Mouse (Mus musculus) hindbrain, embryonic 10.5 days (tissue): ENCODE results near the gene Mrps24. TPM values are rescaled to one million over a fixed set of nuclear protein-coding genes. Genes with fewer than 3 reads are reported as not detected.

Experiments
- DNase-seq: peaks from one replicate; pipeline ENCODE4 v3.0.0-alpha.2; 2017; ENCODE audit warnings: low spot score
- H3K27ac ChIP-seq: fragments of 300-500 bp; sonication (generic); 2 replicates; pipeline ENCODE4 v1.5.1; 2016; ENCODE audit warnings: mild to moderate bottlenecking, moderate library complexity
- H3K27me3 ChIP-seq: fragments of 300-500 bp; sonication (generic); 2 replicates; pipeline ENCODE4 v1.6.1; 2016; ENCODE audit warnings: mild to moderate bottlenecking; ENCODE audit not compliant: poor library complexity, insufficient read depth, severe bottlenecking
- H3K36me3 ChIP-seq: fragments of 300-500 bp; sonication (generic); 2 replicates; pipeline ENCODE4 v1.6.1; 2016; ENCODE audit warnings: mild to moderate bottlenecking, moderate library complexity
- H3K4me1 ChIP-seq: fragments of 300-500 bp; sonication (generic); replicated peaks from 2 replicates; pipeline ENCODE4 v1.6.1; 2016; ENCODE audit warnings: mild to moderate bottlenecking
- H3K4me3 ChIP-seq: fragments of 300-500 bp; sonication (generic); 2 replicates; pipeline ENCODE4 v1.5.1; 2016; ENCODE audit warnings: mild to moderate bottlenecking, moderate library complexity
- H3K9me3 ChIP-seq: fragments of 300-500 bp; sonication (generic); 2 replicates; pipeline ENCODE4 v1.6.1; 2016; ENCODE audit warnings: mild to moderate bottlenecking, moderate library complexity
- WGBS: fragments of 180-500 bp; shearing (Covaris S2); methylation state at CpG from one replicate; pipeline ENCODE4 v1.1.7; 2016; 5-methylcytosine and 5-hydroxymethylcytosine counted together
- polyA plus RNA-seq: library from polyadenylated mRNA; unstranded; fragments of >200 nt; fragmentation: Nextera tagmentation; extraction: Ambion mirVana; gene quantifications from 2 replicates; pipeline ENCODE4 v1.2.1, GENCODE M21; 2016

Gene Mrps24
- polyA plus RNA-seq, result 144 and 183 TPM in 2 replicates

- no peaks in the 10 kb centered on the region for H3K4me1 ChIP-seq
- 80% methylated on average over 14 of the region's 14 CpGs for WGBS
Observed at GRCm38 (mm10) chr11:5715630-5716105, at the start of gene Mrps24. Gene Mrps24, minus strand, starts transcription at chr11:5715680.

GRCm38 (mm10) chr11:5762633-5762982, 47.1 kb upstream of the Mrps24 start:
- H3K27me3 ChIP-seq, result no peaks in the 10 kb centered on the region
- peaks cover 17% of the 10 kb centered on the region for H3K4me1 ChIP-seq
- DNase-seq, result no peak
- H3K36me3 ChIP-seq, result peaks cover 3% of the 10 kb centered on the region
- H3K9me3 ChIP-seq, result no peaks in the 10 kb centered on the region
- WGBS, result 23% methylated on average over 6 of the region's 6 CpGs
- H3K27ac ChIP-seq, result peak overlapping the region; percentile 97
- peak overlapping the region; percentile 80 for H3K4me3 ChIP-seq

More at GRCm38 (mm10) chr11:5715630-5716105, at the start of gene Mrps24:
- H3K36me3 ChIP-seq, result peaks cover 45% of the 10 kb centered on the region
- no peaks in the 10 kb centered on the region for H3K9me3 ChIP-seq
- no peak for DNase-seq
- no peak within 1 kb of the TSS for H3K27ac ChIP-seq
- no peak within 1 kb of the TSS for H3K4me3 ChIP-seq
- H3K27me3 ChIP-seq, result no peaks in the 10 kb centered on the region

- Histone ChIP-seq H3K27ac (peak within 1 kb of the TSS; percentile 97), H3K36me3 (peaks cover 8% of the 10 kb centered on the region), H3K9me3 (no peaks in the 10 kb centered on the region), H3K4me3 (peak within 1 kb of the TSS; percentile 80), H3K4me1 (peaks cover 17% of the 10 kb centered on the region), H3K27me3 (no peaks in the 10 kb centered on the region)
- DNase-seq, result peak; percentile 98
- under 1% methylated on average over 68 of the region's 68 CpGs for WGBS
Observed at GRCm38 (mm10) chr11:5761820-5762632, 46.5 kb upstream of the Mrps24 start, which contains the start of gene Urgcp. Gene Urgcp, minus strand, starts transcription at chr11:5762376.

- no peak for DNase-seq
- H3K27me3 ChIP-seq, result no peaks in the 10 kb centered on the region
- no peak overlapping the region for H3K4me3 ChIP-seq
- 90% methylated on average over 2 of the region's 2 CpGs for WGBS
- H3K4me1 ChIP-seq, result no peaks in the 10 kb centered on the region
- peaks cover 33% of the 10 kb centered on the region for H3K36me3 ChIP-seq
- H3K27ac ChIP-seq, result no peak overlapping the region
- peaks cover 14% of the 10 kb centered on the region; the same call in 1 of the 2 replicates for H3K9me3 ChIP-seq
Observed at GRCm38 (mm10) chr11:5753755-5754154, 38.3 kb upstream of the Mrps24 start.

- WGBS, result 82% methylated on average over 2 of the region's 2 CpGs
- no peak for DNase-seq
- peaks cover 15% of the 10 kb centered on the region for H3K4me1 ChIP-seq
- H3K27me3 ChIP-seq, result 0 out of 2 replicates have a peak, but pooled peaks cover 3% of the 10 kb centered on the region
- H3K36me3 ChIP-seq, result no peaks in the 10 kb centered on the region
- H3K9me3 ChIP-seq, result 0 out of 2 replicates have a peak, but pooled peaks cover 6% of the 10 kb centered on the region
- no peak overlapping the region for H3K4me3 ChIP-seq
- H3K27ac ChIP-seq, result no peak overlapping the region
Observed at GRCm38 (mm10) chr11:5744951-5745350, 29.5 kb upstream of the Mrps24 start.

GRCm38 (mm10) chr11:5742106-5742505, 26.6 kb upstream of the Mrps24 start:
- H3K4me3 ChIP-seq, result no peak overlapping the region
- H3K27me3 ChIP-seq, result 0 out of 2 replicates have a peak, but pooled peaks cover 3% of the 10 kb centered on the region
- H3K27ac ChIP-seq, result no peak overlapping the region
- no peak for DNase-seq
- peaks cover 23% of the 10 kb centered on the region for H3K4me1 ChIP-seq
- H3K9me3 ChIP-seq, result 0 out of 2 replicates have a peak, but pooled peaks cover 3% of the 10 kb centered on the region
- WGBS, result 76% methylated on average over 7 of the region's 7 CpGs
- H3K36me3 ChIP-seq, result no peaks in the 10 kb centered on the region

GRCm38 (mm10) chr11:5740965-5741627, 25.6 kb upstream of the Mrps24 start:
- WGBS, result under 1% methylated on average over 45 of the region's 50 CpGs
- 0 out of 2 replicates have a peak, but pooled peaks cover 3% of the 10 kb centered on the region for H3K27me3 ChIP-seq
- no peaks in the 10 kb centered on the region for H3K36me3 ChIP-seq
- H3K4me3 ChIP-seq, result peak overlapping the region; percentile 82
- 0 out of 2 replicates have a peak, but pooled peaks cover 3% of the 10 kb centered on the region for H3K9me3 ChIP-seq
- peak; percentile 61 for DNase-seq
- H3K27ac ChIP-seq, result peak overlapping the region; percentile 92
- H3K4me1 ChIP-seq, result peaks cover 23% of the 10 kb centered on the region

- no peak for DNase-seq
- Histone ChIP-seq H3K27ac (peak overlapping the region; percentile 92), H3K9me3 (0 out of 2 replicates have a peak, but pooled peaks cover 3% of the 10 kb centered on the region), H3K4me1 (peaks cover 23% of the 10 kb centered on the region), H3K27me3 (0 out of 2 replicates have a peak, but pooled peaks cover 3% of the 10 kb centered on the region), H3K36me3 (no peaks in the 10 kb centered on the region), H3K4me3 (peak overlapping the region; percentile 82)
- WGBS, result 2% methylated on average over 26 of the region's 26 CpGs
Observed at GRCm38 (mm10) chr11:5740599-5740964, 25.1 kb upstream of the Mrps24 start.

- Histone ChIP-seq H3K9me3 (0 out of 2 replicates have a peak, but pooled peaks cover 3% of the 10 kb centered on the region), H3K27ac (no peak overlapping the region), H3K36me3 (no peaks in the 10 kb centered on the region), H3K4me1 (peaks cover 23% of the 10 kb centered on the region), H3K4me3 (peak overlapping the region; percentile 82; the same call in 1 of the 2 replicates), H3K27me3 (0 out of 2 replicates have a peak, but pooled peaks cover 3% of the 10 kb centered on the region)
- 77% methylated on average over 3 of the region's 3 CpGs for WGBS
- no peak for DNase-seq
Observed at GRCm38 (mm10) chr11:5739846-5740245, 24.4 kb upstream of the Mrps24 start.

GRCm38 (mm10) chr11:5738888-5739632, 23.6 kb upstream of the Mrps24 start:
- no peak for DNase-seq

GRCm38 (mm10) chr11:5737137-5737536, 21.7 kb upstream of the Mrps24 start:
- Histone ChIP-seq H3K4me1 (peaks cover 28% of the 10 kb centered on the region), H3K36me3 (no peaks in the 10 kb centered on the region), H3K9me3 (0 out of 2 replicates have a peak, but pooled peaks cover 3% of the 10 kb centered on the region), H3K27me3 (0 out of 2 replicates have a peak, but pooled peaks cover 3% of the 10 kb centered on the region), H3K4me3 (no peak overlapping the region), H3K27ac (no peak overlapping the region)
- no peak for DNase-seq
- WGBS, result 94% methylated on average over 5 of the region's 5 CpGs

More at GRCm38 (mm10) chr11:5738888-5739632, 23.6 kb upstream of the Mrps24 start:
- H3K27ac ChIP-seq, result no peak overlapping the region
- 0 out of 2 replicates have a peak, but pooled peaks cover 3% of the 10 kb centered on the region for H3K9me3 ChIP-seq
- WGBS, result 79% methylated on average over 5 of the region's 5 CpGs
- H3K27me3 ChIP-seq, result 0 out of 2 replicates have a peak, but pooled peaks cover 3% of the 10 kb centered on the region
- H3K4me3 ChIP-seq, result no peak overlapping the region
- H3K4me1 ChIP-seq, result peaks cover 23% of the 10 kb centered on the region
- H3K36me3 ChIP-seq, result no peaks in the 10 kb centered on the region

- Histone ChIP-seq H3K9me3 (no peaks in the 10 kb centered on the region), H3K4me1 (peaks cover 11% of the 10 kb centered on the region), H3K27me3 (no peaks in the 10 kb centered on the region), H3K4me3 (no peak overlapping the region), H3K27ac (no peak overlapping the region), H3K36me3 (no peaks in the 10 kb centered on the region)
- 93% methylated on average over 4 of the region's 4 CpGs for WGBS
- no peak for DNase-seq
Observed at GRCm38 (mm10) chr11:5734323-5734722, 18.8 kb upstream of the Mrps24 start.
